Mouse (Mus musculus): ENCODE measurements around the gene Psip1.
"Not testable (repeated sequence)": the region's sequence is repeated elsewhere in the genome, so short reads cannot be mapped to it uniquely, and the experiment has no call there.

GRCm38 (mm10) chr4:83516144-83516543 is 29.9 kb upstream of the Psip1 start:
- TF ChIP-seq CTCF (IDR thresholded peaks at IDR 0.05); POLR2A (IDR thresholded peaks at IDR 0.05; ENCODE audit: insufficient read depth, low read depth, low read length); EP300 (IDR thresholded peaks at IDR 0.05; ENCODE audit: insufficient read depth, low read depth, low read length): not testable (repeated sequence)
